Mouse (Mus musculus): ENCODE data around the gene Tipin. TPM values are rescaled to one million over a fixed set of nuclear protein-coding genes. Genes with fewer than 3 reads are reported as not detected.
"Not testable (repeated sequence)": the region's sequence is repeated elsewhere in the genome, so short reads cannot be mapped to it uniquely, and the experiment has no call there.

Gene Tipin
- polyA plus RNA-seq, 1 experiment: 33.9 TPM

DNA sequence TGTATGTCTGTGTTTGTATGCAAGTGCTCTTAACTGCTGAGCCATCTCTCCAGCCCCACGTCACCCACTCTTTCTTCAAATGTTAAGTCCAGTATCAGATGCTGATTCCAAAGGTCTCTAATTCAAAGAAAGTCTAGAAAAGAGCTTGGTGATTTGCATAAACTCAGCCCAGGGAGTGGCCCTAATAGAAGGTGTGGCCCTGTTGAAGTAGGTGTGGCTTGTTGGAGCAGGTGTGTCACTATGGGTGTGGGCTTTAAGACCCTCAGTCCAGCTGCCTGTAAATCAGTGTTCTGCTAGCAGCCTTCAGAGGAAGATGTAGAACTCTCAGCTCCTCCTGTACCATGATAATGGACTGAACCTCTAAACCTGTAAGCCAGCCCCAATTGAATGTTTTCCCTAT, 14.2 kb upstream of the Tipin start:
- Histone ChIP-seq H3K27ac (ENCODE audit: insufficient read depth, low read length) (no peak overlapping the region), H3K4me3 (ENCODE audit: insufficient read depth, low read length) (no peak overlapping the region), H3K4me1 (ENCODE audit: control insufficient read depth, insufficient read depth, low read length) (no peaks in the 10 kb centered on the region)
- no peak for TF ChIP-seq POLR2A (IDR thresholded peaks at IDR 0.05; ENCODE audit: extremely low read depth, insufficient read depth, low read length)
- TF ChIP-seq CTCF (IDR thresholded peaks at IDR 0.05; ENCODE audit: extremely low read depth, insufficient read depth, low read length): no peak

DNA sequence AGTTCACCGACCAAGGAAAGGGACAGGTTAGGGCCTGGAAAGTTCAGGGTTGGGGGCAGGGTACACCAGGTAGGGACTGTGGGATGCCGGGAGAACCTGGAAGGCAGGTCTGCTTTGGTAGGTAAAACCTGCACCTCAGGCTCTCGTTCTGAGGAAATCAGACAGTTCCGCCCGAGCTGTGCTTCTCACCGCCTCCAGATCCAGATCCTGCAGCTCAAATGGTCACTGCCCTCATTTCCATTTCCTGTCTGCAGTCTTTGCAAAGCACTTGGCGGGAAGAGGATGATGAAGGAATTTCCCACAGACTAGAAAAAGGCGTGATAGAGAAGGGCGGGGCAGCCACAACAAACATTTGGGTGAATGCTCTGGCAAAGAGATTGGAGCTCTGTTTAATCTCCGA, 13.2 kb upstream of the Tipin start:
- TF ChIP-seq CTCF (IDR thresholded peaks at IDR 0.05; ENCODE audit: extremely low read depth, insufficient read depth, low read length) (no peak), POLR2A (IDR thresholded peaks at IDR 0.05; ENCODE audit: extremely low read depth, insufficient read depth, low read length) (no peak)
- H3K4me3 ChIP-seq (ENCODE audit: insufficient read depth, low read length): no peak overlapping the region
- H3K4me1 ChIP-seq (ENCODE audit: control insufficient read depth, insufficient read depth, low read length): no peaks in the 10 kb centered on the region
- no peak overlapping the region for H3K27ac ChIP-seq (ENCODE audit: insufficient read depth, low read length)

DNA sequence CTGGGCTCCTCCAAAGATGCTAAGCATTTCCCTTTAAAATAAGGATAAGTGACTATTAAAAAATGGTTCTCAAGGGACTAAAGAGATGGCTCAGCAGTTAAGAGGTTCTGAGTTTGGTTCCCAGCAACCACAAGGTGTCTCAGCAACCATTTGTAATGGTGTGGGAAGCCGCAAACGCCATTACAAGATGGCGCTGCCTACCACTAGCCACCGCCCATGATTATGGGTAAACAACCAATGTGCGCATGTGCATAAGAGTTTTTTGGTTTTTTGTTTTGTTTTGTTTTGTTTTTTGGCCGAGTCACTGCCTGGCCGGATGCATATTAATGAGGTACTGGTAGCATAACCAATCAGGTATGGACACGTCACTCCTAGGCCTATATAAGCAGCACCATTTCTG, 12.5 kb upstream of the Tipin start:
- not testable (repeated sequence) for H3K27ac ChIP-seq (ENCODE audit: insufficient read depth, low read length); H3K4me3 ChIP-seq (ENCODE audit: insufficient read depth, low read length); H3K4me1 ChIP-seq (ENCODE audit: control insufficient read depth, insufficient read depth, low read length)

DNA sequence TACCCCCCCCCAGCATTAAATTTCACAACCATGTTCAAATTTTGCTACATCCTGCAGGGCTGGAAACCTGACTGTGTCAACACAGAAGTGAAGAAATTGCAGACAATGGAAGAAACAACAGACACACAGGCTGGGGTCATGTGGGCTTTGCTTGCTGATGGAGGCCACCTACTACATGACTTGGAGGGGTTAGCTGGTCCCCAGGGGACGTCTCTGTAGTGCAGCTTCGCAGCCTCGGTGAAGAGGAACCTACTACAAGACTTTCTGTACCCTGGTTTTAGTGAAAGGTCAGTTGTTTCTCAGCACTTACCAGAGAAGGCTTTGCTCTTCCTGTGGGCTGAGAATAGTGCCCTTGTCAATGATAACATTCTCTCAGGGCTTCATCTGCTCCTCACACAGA, 10.1 kb upstream of the Tipin start:
- Histone ChIP-seq H3K4me3 (ENCODE audit: insufficient read depth, low read length) (no peak overlapping the region), H3K4me1 (ENCODE audit: control insufficient read depth, insufficient read depth, low read length) (no peaks in the 10 kb centered on the region), H3K27ac (ENCODE audit: insufficient read depth, low read length) (no peak overlapping the region)
- TF ChIP-seq CTCF (IDR thresholded peaks at IDR 0.05; ENCODE audit: extremely low read depth, insufficient read depth, low read length) (no peak), POLR2A (IDR thresholded peaks at IDR 0.05; ENCODE audit: extremely low read depth, insufficient read depth, low read length) (no peak)

DNA sequence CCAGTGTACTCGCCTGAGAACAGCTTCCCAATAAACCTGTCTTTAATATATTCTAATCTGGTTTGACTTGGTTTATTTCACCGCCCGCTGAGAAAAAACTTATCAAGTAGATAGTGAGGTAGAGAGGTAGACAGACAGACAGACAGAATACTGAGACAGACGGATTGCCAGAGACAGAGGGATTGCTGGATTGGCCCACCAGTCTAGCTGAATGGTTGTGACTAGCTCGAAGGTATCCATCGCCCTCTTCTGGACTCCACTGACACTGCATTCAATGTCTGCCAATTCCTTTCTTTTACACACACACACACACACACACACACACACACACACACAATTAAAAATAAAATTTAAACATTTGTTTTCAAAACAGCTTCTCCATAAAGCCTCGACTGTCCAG, 8.8 kb upstream of the Tipin start:
- H3K4me1 ChIP-seq (ENCODE audit: control insufficient read depth, insufficient read depth, low read length): no peaks in the 10 kb centered on the region
- TF ChIP-seq CTCF (IDR thresholded peaks at IDR 0.05; ENCODE audit: extremely low read depth, insufficient read depth, low read length): peak; percentile 76
- no peak for TF ChIP-seq POLR2A (IDR thresholded peaks at IDR 0.05; ENCODE audit: extremely low read depth, insufficient read depth, low read length)
- H3K4me3 ChIP-seq (ENCODE audit: insufficient read depth, low read length): no peak overlapping the region
- H3K27ac ChIP-seq (ENCODE audit: insufficient read depth, low read length): no peak overlapping the region

DNA sequence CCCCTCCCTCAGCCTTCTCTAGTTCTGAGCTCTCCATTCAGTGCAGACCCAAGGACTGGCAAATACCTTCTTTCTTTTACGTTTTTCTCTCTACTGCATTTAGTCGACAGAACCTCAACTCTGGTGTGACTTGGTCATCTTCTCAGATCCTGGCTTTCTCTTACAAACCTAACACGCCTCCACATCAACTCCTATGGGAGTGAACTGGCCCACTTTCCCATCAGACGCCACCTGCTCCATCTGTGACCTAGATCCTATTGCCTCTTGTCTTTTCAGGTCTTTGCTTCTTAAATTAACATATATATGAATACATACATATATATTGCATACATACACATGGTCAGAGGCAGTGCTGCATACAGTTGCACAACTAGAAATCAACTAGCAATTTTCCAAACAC, 7.6 kb upstream of the Tipin start:
- no peaks in the 10 kb centered on the region for H3K4me1 ChIP-seq (ENCODE audit: control insufficient read depth, insufficient read depth, low read length)
- TF ChIP-seq CTCF (IDR thresholded peaks at IDR 0.05; ENCODE audit: extremely low read depth, insufficient read depth, low read length) (no peak), POLR2A (IDR thresholded peaks at IDR 0.05; ENCODE audit: extremely low read depth, insufficient read depth, low read length) (no peak)
- H3K27ac ChIP-seq (ENCODE audit: insufficient read depth, low read length): no peak overlapping the region
- no peak overlapping the region for H3K4me3 ChIP-seq (ENCODE audit: insufficient read depth, low read length)

DNA sequence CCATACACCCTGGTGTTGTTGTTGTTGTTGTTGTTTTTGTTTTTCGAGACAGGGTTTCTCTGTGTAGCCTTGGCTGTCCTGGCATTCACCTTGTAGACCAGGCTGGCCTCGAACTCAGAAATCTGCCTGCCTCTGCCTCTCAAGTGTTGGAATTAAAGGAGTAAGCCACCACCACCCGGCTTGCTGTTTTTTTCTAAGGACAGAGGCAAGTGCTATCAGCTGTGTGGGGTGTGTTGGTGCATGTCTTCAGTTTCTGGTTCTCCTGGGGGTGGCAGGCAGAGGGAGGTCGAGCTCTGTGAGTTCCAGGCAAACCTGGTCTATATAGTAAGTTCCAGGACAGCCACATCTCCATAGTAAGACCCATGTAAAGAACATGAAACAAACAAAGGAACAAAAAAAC, 7.1 kb upstream of the Tipin start:
- Histone ChIP-seq H3K4me1 (ENCODE audit: control insufficient read depth, insufficient read depth, low read length) (no peaks in the 10 kb centered on the region), H3K27ac (ENCODE audit: insufficient read depth, low read length) (no peak overlapping the region), H3K4me3 (ENCODE audit: insufficient read depth, low read length) (no peak overlapping the region)
- TF ChIP-seq POLR2A (IDR thresholded peaks at IDR 0.05; ENCODE audit: extremely low read depth, insufficient read depth, low read length) (no peak), CTCF (IDR thresholded peaks at IDR 0.05; ENCODE audit: extremely low read depth, insufficient read depth, low read length) (no peak)

DNA sequence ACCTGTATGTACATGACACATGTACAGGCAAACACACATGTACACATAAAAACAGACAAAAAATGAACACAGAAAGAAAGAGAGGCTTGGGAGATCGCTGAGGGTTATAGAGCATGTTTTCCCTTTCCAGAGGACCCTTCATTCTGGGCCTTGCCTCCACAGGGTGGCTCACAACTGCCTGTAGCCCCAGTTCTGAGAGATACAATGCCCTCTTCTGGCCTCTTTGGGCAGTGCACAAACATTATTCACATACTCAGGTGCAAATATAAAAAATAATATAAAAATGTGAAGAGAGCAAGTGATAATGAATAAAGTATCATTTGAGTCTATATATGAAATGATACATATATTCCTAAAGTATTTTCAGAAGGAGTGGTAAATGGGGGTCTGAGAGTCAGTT, 6.5 kb upstream of the Tipin start:
- no peaks in the 10 kb centered on the region for H3K4me1 ChIP-seq (ENCODE audit: control insufficient read depth, insufficient read depth, low read length)
- TF ChIP-seq CTCF (IDR thresholded peaks at IDR 0.05; ENCODE audit: extremely low read depth, insufficient read depth, low read length) (no peak), POLR2A (IDR thresholded peaks at IDR 0.05; ENCODE audit: extremely low read depth, insufficient read depth, low read length) (no peak)

DNA sequence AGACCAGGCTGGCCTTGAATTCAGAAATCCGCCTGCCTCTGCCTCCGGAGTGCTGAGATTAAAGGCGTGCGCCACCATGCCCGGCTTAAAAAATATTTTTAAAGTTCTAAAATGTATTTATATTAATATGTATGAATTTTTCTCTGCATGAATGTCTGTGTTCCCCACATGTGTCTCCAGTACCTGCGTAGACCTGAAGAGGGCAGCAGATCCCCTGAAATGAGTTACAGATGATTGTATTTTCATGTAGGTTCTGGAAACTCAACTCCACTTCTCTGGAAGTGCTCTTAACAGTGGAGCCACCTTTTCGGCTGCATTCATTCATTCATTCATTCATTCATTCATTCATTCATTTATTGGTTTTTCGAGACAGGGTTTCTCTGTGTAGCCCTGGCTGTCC, 3.7 kb upstream of the Tipin start:
- no peak overlapping the region for H3K4me3 ChIP-seq (ENCODE audit: insufficient read depth, low read length)
- no peak overlapping the region for H3K27ac ChIP-seq (ENCODE audit: insufficient read depth, low read length)
- no peaks in the 10 kb centered on the region for H3K4me1 ChIP-seq (ENCODE audit: control insufficient read depth, insufficient read depth, low read length)
- TF ChIP-seq CTCF (IDR thresholded peaks at IDR 0.05; ENCODE audit: extremely low read depth, insufficient read depth, low read length): peak; percentile 61
- TF ChIP-seq POLR2A (IDR thresholded peaks at IDR 0.05; ENCODE audit: extremely low read depth, insufficient read depth, low read length): no peak

More for the DNA sequence above, 6.5 kb upstream of the Tipin start:
- Histone ChIP-seq H3K4me3 (ENCODE audit: insufficient read depth, low read length) (no peak overlapping the region), H3K27ac (ENCODE audit: insufficient read depth, low read length) (no peak overlapping the region)

DNA sequence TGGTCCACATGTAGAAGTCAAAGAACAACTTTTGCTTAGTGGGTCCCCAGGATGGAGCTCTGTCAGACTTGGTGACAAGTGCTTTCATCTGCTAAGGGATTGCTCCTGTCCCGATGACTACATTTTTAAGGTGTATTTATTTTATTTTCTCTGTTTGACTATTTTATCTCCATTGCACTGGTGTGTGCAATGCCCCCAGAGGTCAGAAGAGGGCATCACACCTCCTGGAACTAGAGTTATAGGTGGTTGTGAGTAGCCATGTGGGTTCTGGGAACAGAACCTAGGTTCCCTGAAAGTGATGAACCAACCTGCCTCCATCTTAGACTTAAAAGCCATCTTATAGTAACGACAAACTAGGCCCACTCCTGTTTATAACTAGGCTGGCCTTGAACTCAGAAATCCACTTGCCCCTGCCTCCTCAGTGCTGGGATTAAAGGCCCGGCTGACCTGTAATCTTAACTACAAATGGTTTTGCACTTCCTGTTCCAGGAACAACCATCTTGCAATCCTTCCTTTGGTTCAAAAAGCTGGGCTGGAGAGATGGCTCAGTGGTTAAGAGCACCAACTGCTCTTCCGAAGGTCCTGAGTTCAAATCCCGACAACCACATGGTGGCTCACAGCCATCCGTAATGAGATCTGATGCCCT, 2.6 kb upstream of the Tipin start:
- TF ChIP-seq POLR2A (IDR thresholded peaks at IDR 0.05; ENCODE audit: extremely low read depth, insufficient read depth, low read length) (no peak), CTCF (IDR thresholded peaks at IDR 0.05; ENCODE audit: extremely low read depth, insufficient read depth, low read length) (no peak)
- no peak overlapping the region for H3K27ac ChIP-seq (ENCODE audit: insufficient read depth, low read length)
- no peak overlapping the region for H3K4me3 ChIP-seq (ENCODE audit: insufficient read depth, low read length)
- no peaks in the 10 kb centered on the region for H3K4me1 ChIP-seq (ENCODE audit: control insufficient read depth, insufficient read depth, low read length)
